Mouse (Mus musculus) liver, postnatal 0 days (tissue): ENCODE results near the gene Cyp2s1. TPM values are rescaled to one million over a fixed set of nuclear protein-coding genes. Genes with fewer than 3 reads are reported as not detected.

Source experiments
- ATAC-seq: fragments of 200-750 bp; cut with Nextera tagmentation; 2 replicates; pipeline ENCODE4 v1.8.0; 2017; ENCODE audit warnings: mild to moderate bottlenecking, moderate library complexity
- DNase-seq: peaks from one replicate; pipeline ENCODE4 v3.0.0-alpha.2; 2016
- H3K27ac ChIP-seq: fragments of 300-500 bp; sonication (generic); 2 replicates; pipeline ENCODE4 v1.5.1; 2014; ENCODE audit warnings: antibody characterized with exemption, moderate library complexity, mild to moderate bottlenecking, low read depth
- H3K27me3 ChIP-seq: fragments of 300-500 bp; sonication (generic); 2 replicates; pipeline ENCODE4 v1.6.1; 2014; ENCODE audit warnings: low read length, control low read depth, mixed read lengths; ENCODE audit not compliant: insufficient read depth
- H3K36me3 ChIP-seq: fragments of 300-500 bp; sonication (generic); replicated peaks from 2 replicates; pipeline ENCODE4 v1.6.1; 2014; ENCODE audit warnings: mild to moderate bottlenecking, control low read depth, low read length, moderate library complexity, mixed read lengths; ENCODE audit not compliant: insufficient read depth
- H3K4me1 ChIP-seq: fragments of 300-500 bp; sonication (generic); 2 replicates; pipeline ENCODE4 v1.6.1; 2014; ENCODE audit warnings: antibody characterized with exemption, mild to moderate bottlenecking, control low read depth; ENCODE audit not compliant: insufficient read depth
- H3K4me2 ChIP-seq: fragments of 300-500 bp; sonication (generic); 2 replicates; pipeline ENCODE4 v1.6.1; 2014; ENCODE audit warnings: low read depth, mild to moderate bottlenecking, low read length, moderate library complexity, mixed read lengths
- H3K4me3 ChIP-seq: fragments of 300-500 bp; sonication (generic); 2 replicates; pipeline ENCODE4 v1.5.1; 2014; ENCODE audit warnings: low read depth, low read length
- H3K9ac ChIP-seq: fragments of 300-500 bp; sonication (generic); replicated peaks from 2 replicates; pipeline ENCODE4 v1.6.1; 2014; ENCODE audit warnings: mild to moderate bottlenecking, moderate library complexity
- H3K9me3 ChIP-seq: fragments of 300-500 bp; sonication (generic); 2 replicates; pipeline ENCODE4 v1.6.1; 2016; ENCODE audit warnings: mild to moderate bottlenecking, control low read depth, low read length, mixed read lengths
- CTCF ChIP-seq: sonication (generic); IDR thresholded peaks from 2 replicates; pipeline ENCODE4 v1.5.1; 2016; ENCODE audit warnings: antibody characterized with exemption, low read depth
- EP300 ChIP-seq: IDR thresholded peaks from 2 replicates; pipeline ENCODE4 v1.6.1; 2016; ENCODE audit warnings: antibody characterized with exemption, low read depth, mild to moderate bottlenecking
- WGBS: fragments of 180-500 bp; shearing (Covaris S2); extraction: QIAGEN DNeasy Blood & Tissue Kit; methylation state at CpG from one replicate; pipeline ENCODE4 v1.1.7; 2014; ENCODE audit not compliant: insufficient replicate concordance; 5-methylcytosine and 5-hydroxymethylcytosine counted together
- polyA plus RNA-seq: library from polyadenylated mRNA; unstranded; fragments of >200 nt; fragmentation: Nextera tagmentation; extraction: Ambion mirVana; gene quantifications from 2 replicates; pipeline ENCODE4 v1.2.1, GENCODE M21; 2015

Gene Cyp2s1
- polyA plus RNA-seq, 1 experiment from 2014 or later, result 0.92 TPM

DNA sequence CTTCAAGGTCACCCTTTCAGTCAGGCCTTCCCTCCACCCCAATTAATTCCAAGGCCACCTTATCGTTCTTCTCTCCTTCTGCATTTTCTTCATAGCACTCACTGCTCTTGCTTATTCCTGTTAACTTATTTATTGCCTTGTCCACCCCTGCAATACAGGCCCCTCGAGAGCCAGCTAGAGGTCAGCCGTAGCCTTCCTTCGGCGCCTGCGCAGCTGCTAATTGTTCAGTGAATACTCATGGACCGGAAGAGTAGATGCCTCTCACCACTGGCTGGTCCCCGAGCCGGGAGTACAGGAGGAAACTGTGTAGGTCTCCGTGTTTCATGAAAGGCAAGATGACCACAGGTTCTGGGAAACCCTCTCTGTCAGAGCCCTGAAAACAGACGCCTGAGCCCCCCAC, 53.0 kb downstream of the Cyp2s1 start:
- WGBS, result 61% methylated on average over 11 of the region's 11 CpGs
- TF ChIP-seq CTCF (no peak), EP300 (no peak)
- Histone ChIP-seq H3K27ac (peak overlapping the region; percentile 59; the same call in 1 of the 2 replicates), H3K9me3 (no peaks in the 10 kb centered on the region), H3K9ac (no peak overlapping the region), H3K27me3 (no peaks in the 10 kb centered on the region), H3K4me1 (no peaks in the 10 kb centered on the region), H3K36me3 (no peaks in the 10 kb centered on the region), H3K4me3 (no peak overlapping the region), H3K4me2 (no peak overlapping the region)
- DNase-seq, result no peak
- no peak for ATAC-seq

- ATAC-seq (no peak), DNase-seq (no peak)
- 82% methylated on average over 10 of the region's 10 CpGs for WGBS
- H3K9ac ChIP-seq, result no peak overlapping the region
- H3K27ac ChIP-seq, result no peak overlapping the region
- no peak overlapping the region for H3K4me3 ChIP-seq
- H3K36me3 ChIP-seq, result no peaks in the 10 kb centered on the region
- no peaks in the 10 kb centered on the region for H3K9me3 ChIP-seq
- no peak overlapping the region for H3K4me2 ChIP-seq
- TF ChIP-seq CTCF (no peak), EP300 (no peak)
- H3K4me1 ChIP-seq, result no peaks in the 10 kb centered on the region
- no peaks in the 10 kb centered on the region for H3K27me3 ChIP-seq
Observed at GRCm38 (mm10) chr7:25761354-25761753, 55.4 kb downstream of the Cyp2s1 start.

DNA sequence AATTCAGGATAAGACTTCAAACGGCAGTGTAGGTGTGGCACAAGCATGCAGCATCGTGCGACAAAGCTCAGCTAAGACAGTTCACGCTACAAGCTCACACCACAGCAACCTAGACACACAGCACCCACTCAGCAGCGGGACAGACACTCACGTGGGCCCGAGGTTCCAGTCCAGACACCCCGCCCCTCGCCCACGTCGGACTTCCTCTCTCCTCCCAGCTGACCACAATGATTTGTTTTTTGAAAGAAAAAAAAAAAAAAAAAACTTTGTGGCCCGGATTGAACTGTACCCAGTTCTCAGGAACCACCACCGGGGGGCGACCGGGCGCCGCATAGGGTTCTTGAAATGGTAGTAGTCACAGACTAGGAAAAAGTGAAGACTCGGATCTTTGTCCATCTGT, 60.7 kb downstream of the Cyp2s1 start:
- H3K4me3 ChIP-seq, result peak overlapping the region; percentile 79
- H3K27ac ChIP-seq, result peak overlapping the region; percentile 98
- H3K9ac ChIP-seq, result peak overlapping the region; percentile 66
- H3K4me2 ChIP-seq, result peak overlapping the region; percentile 92
- peak; percentile 85 for TF ChIP-seq CTCF
- no peak for TF ChIP-seq EP300
- peak; percentile 91 for DNase-seq
- H3K36me3 ChIP-seq, result peaks cover 9% of the 10 kb centered on the region
- WGBS, result under 1% methylated on average over 18 of the region's 18 CpGs
- ATAC-seq, result peak; percentile 23
- H3K27me3 ChIP-seq, result no peaks in the 10 kb centered on the region
- H3K4me1 ChIP-seq, result peaks cover 26% of the 10 kb centered on the region
- H3K9me3 ChIP-seq, result no peaks in the 10 kb centered on the region

- Histone ChIP-seq H3K4me2 (peak overlapping the region; percentile 92), H3K27ac (peak overlapping the region; percentile 98), H3K27me3 (no peaks in the 10 kb centered on the region), H3K4me3 (peak overlapping the region; percentile 79), H3K36me3 (peaks cover 15% of the 10 kb centered on the region), H3K9ac (peak overlapping the region; percentile 66), H3K9me3 (no peaks in the 10 kb centered on the region), H3K4me1 (peaks cover 28% of the 10 kb centered on the region)
- TF ChIP-seq EP300 (peak; percentile 36; the same call in 1 of the 2 replicates), CTCF (no peak)
- DNase-seq (peak; percentile 77), ATAC-seq (peak; percentile 63)
- under 1% methylated on average over 15 of the region's 15 CpGs for WGBS
Observed at GRCm38 (mm10) chr7:25755468-25755833, 61.3 kb downstream of the Cyp2s1 start.

- ATAC-seq (peak; percentile 86), DNase-seq (peak; percentile 98)
- Histone ChIP-seq H3K4me3 (peak within 1 kb of the TSS; percentile 79), H3K4me1 (peaks cover 28% of the 10 kb centered on the region), H3K9me3 (no peaks in the 10 kb centered on the region), H3K36me3 (peaks cover 19% of the 10 kb centered on the region), H3K27ac (peak within 1 kb of the TSS; percentile 98), H3K9ac (peak within 1 kb of the TSS; percentile 94), H3K27me3 (no peaks in the 10 kb centered on the region), H3K4me2 (peak within 1 kb of the TSS; percentile 92)
- TF ChIP-seq EP300 (peak; percentile 73), CTCF (peak; percentile 64)
- under 1% methylated on average over 52 of the region's 55 CpGs for WGBS
Observed at GRCm38 (mm10) chr7:25754738-25755467, 61.8 kb downstream of the Cyp2s1 start, which contains the start of gene Hnrnpul1. Gene Hnrnpul1 (minus strand): TSS chr7:25754757.

GRCm38 (mm10) chr7:25754439-25754737, 62.3 kb downstream of the Cyp2s1 start:
- Histone ChIP-seq H3K27ac (peak overlapping the region; percentile 98), H3K4me3 (peak overlapping the region; percentile 79), H3K27me3 (no peaks in the 10 kb centered on the region), H3K9me3 (no peaks in the 10 kb centered on the region), H3K4me1 (peaks cover 28% of the 10 kb centered on the region), H3K4me2 (peak overlapping the region; percentile 77), H3K36me3 (peaks cover 24% of the 10 kb centered on the region), H3K9ac (peak overlapping the region; percentile 94)
- ATAC-seq (no peak), DNase-seq (no peak)
- TF ChIP-seq EP300 (no peak), CTCF (peak; percentile 50)
- WGBS, result 7% methylated on average over 30 of the region's 30 CpGs
